Mouse (Mus musculus): ENCODE measurements around the gene Cwc22. TPM values are rescaled to one million over a fixed set of nuclear protein-coding genes. Genes with fewer than 3 reads are reported as not detected.

Cwc22 gene
- total RNA-seq, 2 experiments from 2014 or later, result 16.3 to 17.4 TPM

Other genes with a start within 250 kb of the Cwc22 start
- gene Zfp385b, start 126.7 kb downstream of the Cwc22 start, total RNA-seq (2021), result 1 to 10 TPM; 8.7 to 9.7 TPM

Data from heart, postnatal 36 days (tissue).